Mouse (Mus musculus): ENCODE data around the gene Rbfox3.

DNA sequence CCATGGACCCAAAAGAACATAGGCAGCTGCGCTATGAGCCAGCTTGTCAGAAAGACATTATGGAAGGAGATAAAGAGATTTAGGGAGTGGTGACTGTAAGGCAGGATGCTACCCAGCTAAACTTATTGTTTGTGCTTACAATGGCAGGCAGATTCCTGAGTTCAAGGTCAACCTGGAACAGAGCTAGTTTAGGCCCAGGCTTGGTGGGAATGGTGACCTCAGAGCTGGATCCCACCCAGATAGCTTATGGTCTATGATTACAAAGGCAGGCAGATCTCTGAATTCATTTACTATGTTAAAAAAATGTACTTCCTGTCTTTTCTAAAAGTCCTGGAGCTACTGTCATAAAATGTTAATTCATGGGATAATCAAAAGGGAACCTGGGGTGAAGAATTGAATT is 123.3 kb downstream of the Rbfox3 start:
- TF ChIP-seq TAL1 (conservative IDR thresholded peaks at IDR 0.05; ENCODE audit: low read depth, low read length) (no peak), CTCF (IDR thresholded peaks at IDR 0.05; ENCODE audit: low read depth, low read length) (no peak)

All from G1E (cell line).